Mouse (Mus musculus): ENCODE data around the gene Pus3. TPM values are rescaled to one million over a fixed set of nuclear protein-coding genes. Genes with fewer than 3 reads are reported as not detected.

The Pus3 gene
- polyA plus RNA-seq (2015; fragmentation: Nextera tagmentation; extraction: Ambion mirVana), result 4.7 and 5.0 TPM in 2 replicates

GRCm38 (mm10) chr9:35558257-35559008 lies at the start of gene Pus3, which contains the start of gene Ddx25:
Gene Pus3, plus strand, starts transcription at chr9:35558595.
Gene Ddx25, minus strand, starts transcription at chr9:35558528.
- Histone ChIP-seq H3K9ac (replicated peaks) (peak within 1 kb of the TSS; percentile 62), H3K4me2 (ENCODE audit: low read depth, low read length) (peak within 1 kb of the TSS; percentile 90), H3K4me3 (ENCODE audit: low read depth, low read length) (peak within 1 kb of the TSS; percentile 67), H3K27ac (ENCODE audit: low read depth) (no peak within 1 kb of the TSS), H3K9me3 (ENCODE audit: low read length) (no peaks in the 10 kb centered on the region), H3K27me3 (ENCODE audit: insufficient read depth, low read length) (peaks cover 27% of the 10 kb centered on the region), H3K36me3 (replicated peaks; ENCODE audit: insufficient read depth, low read length) (peaks cover 15% of the 10 kb centered on the region), H3K4me1 (ENCODE audit: insufficient read depth) (peaks cover 16% of the 10 kb centered on the region)
- peak; percentile 20 for ATAC-seq
- WGBS (ENCODE audit: insufficient replicate concordance), result under 1% methylated on average over 44 of the region's 59 CpGs
- TF ChIP-seq CTCF (IDR thresholded peaks at IDR 0.05; ENCODE audit: low read depth) (no peak), EP300 (IDR thresholded peaks at IDR 0.05; ENCODE audit: low read depth) (no peak)
- DNase-seq, result peak; percentile 25

GRCm38 (mm10) chr9:35513900-35514299 lies 44.5 kb upstream of the Pus3 start:
- no peaks in the 10 kb centered on the region for H3K36me3 ChIP-seq (replicated peaks; ENCODE audit: insufficient read depth, low read length)
- H3K4me2 ChIP-seq (ENCODE audit: low read depth, low read length), result no peak overlapping the region
- H3K9me3 ChIP-seq (ENCODE audit: low read length), result no peaks in the 10 kb centered on the region
- no peak overlapping the region for H3K4me3 ChIP-seq (ENCODE audit: low read depth, low read length)
- WGBS (ENCODE audit: insufficient replicate concordance), result 65% methylated on average over 4 of the region's 4 CpGs
- H3K9ac ChIP-seq (replicated peaks), result no peak overlapping the region
- ATAC-seq (no peak), DNase-seq (no peak)
- no peaks in the 10 kb centered on the region for H3K27me3 ChIP-seq (ENCODE audit: insufficient read depth, low read length)
- TF ChIP-seq CTCF (IDR thresholded peaks at IDR 0.05; ENCODE audit: low read depth) (no peak), EP300 (IDR thresholded peaks at IDR 0.05; ENCODE audit: low read depth) (no peak)
- no peak overlapping the region for H3K27ac ChIP-seq (ENCODE audit: low read depth)
- no peaks in the 10 kb centered on the region for H3K4me1 ChIP-seq (ENCODE audit: insufficient read depth)

- DNase-seq, result no peak
- H3K4me1 ChIP-seq (ENCODE audit: insufficient read depth), result no peaks in the 10 kb centered on the region
- no peaks in the 10 kb centered on the region for H3K27me3 ChIP-seq (ENCODE audit: insufficient read depth, low read length)
- TF ChIP-seq CTCF (IDR thresholded peaks at IDR 0.05; ENCODE audit: low read depth) (no peak), EP300 (IDR thresholded peaks at IDR 0.05; ENCODE audit: low read depth) (no peak)
- 66% methylated on average over 5 of the region's 5 CpGs for WGBS (ENCODE audit: insufficient replicate concordance)
- H3K27ac ChIP-seq (ENCODE audit: low read depth), result no peak overlapping the region
- H3K9ac ChIP-seq (replicated peaks), result no peak overlapping the region
- no peaks in the 10 kb centered on the region for H3K36me3 ChIP-seq (replicated peaks; ENCODE audit: insufficient read depth, low read length)
- no peak overlapping the region for H3K4me2 ChIP-seq (ENCODE audit: low read depth, low read length)
- H3K9me3 ChIP-seq (ENCODE audit: low read length), result no peaks in the 10 kb centered on the region
- H3K4me3 ChIP-seq (ENCODE audit: low read depth, low read length), result no peak overlapping the region
- ATAC-seq, result no peak
Observed at GRCm38 (mm10) chr9:35516182-35516581, 42.2 kb upstream of the Pus3 start.

GRCm38 (mm10) chr9:35516711-35517110 lies 41.7 kb upstream of the Pus3 start:
- 80% methylated on average over 16 of the region's 16 CpGs for WGBS (ENCODE audit: insufficient replicate concordance)
- no peaks in the 10 kb centered on the region for H3K27me3 ChIP-seq (ENCODE audit: insufficient read depth, low read length)
- no peak overlapping the region for H3K27ac ChIP-seq (ENCODE audit: low read depth)
- ATAC-seq (no peak), DNase-seq (no peak)
- H3K9ac ChIP-seq (replicated peaks), result no peak overlapping the region
- no peaks in the 10 kb centered on the region for H3K9me3 ChIP-seq (ENCODE audit: low read length)
- no peak overlapping the region for H3K4me3 ChIP-seq (ENCODE audit: low read depth, low read length)
- H3K36me3 ChIP-seq (replicated peaks; ENCODE audit: insufficient read depth, low read length), result no peaks in the 10 kb centered on the region
- no peaks in the 10 kb centered on the region for H3K4me1 ChIP-seq (ENCODE audit: insufficient read depth)
- no peak overlapping the region for H3K4me2 ChIP-seq (ENCODE audit: low read depth, low read length)
- TF ChIP-seq EP300 (IDR thresholded peaks at IDR 0.05; ENCODE audit: low read depth) (no peak), CTCF (IDR thresholded peaks at IDR 0.05; ENCODE audit: low read depth) (no peak)

- no peak for TF ChIP-seq EP300 (IDR thresholded peaks at IDR 0.05; ENCODE audit: low read depth)
- TF ChIP-seq CTCF (IDR thresholded peaks at IDR 0.05; ENCODE audit: low read depth), result no peak
- H3K27me3 ChIP-seq (ENCODE audit: insufficient read depth, low read length), result no peaks in the 10 kb centered on the region
- ATAC-seq, result no peak
Observed at GRCm38 (mm10) chr9:35518169-35518568, 40.2 kb upstream of the Pus3 start, which contains the start of gene Gm1113. Gene Gm1113, minus strand, starts transcription at chr9:35518269.

GRCm38 (mm10) chr9:35520631-35521348 lies 37.6 kb upstream of the Pus3 start:
- no peak overlapping the region for H3K4me2 ChIP-seq (ENCODE audit: low read depth, low read length)
- WGBS (ENCODE audit: insufficient replicate concordance), result 57% methylated on average over 6 of the region's 6 CpGs
- no peaks in the 10 kb centered on the region for H3K4me1 ChIP-seq (ENCODE audit: insufficient read depth)
- no peak overlapping the region for H3K4me3 ChIP-seq (ENCODE audit: low read depth, low read length)
- H3K36me3 ChIP-seq (replicated peaks; ENCODE audit: insufficient read depth, low read length), result no peaks in the 10 kb centered on the region
- TF ChIP-seq CTCF (IDR thresholded peaks at IDR 0.05; ENCODE audit: low read depth), result no peak
- no peak for TF ChIP-seq EP300 (IDR thresholded peaks at IDR 0.05; ENCODE audit: low read depth)
- no peak for ATAC-seq
- H3K27ac ChIP-seq (ENCODE audit: low read depth), result no peak overlapping the region
- no peaks in the 10 kb centered on the region for H3K27me3 ChIP-seq (ENCODE audit: insufficient read depth, low read length)
- no peaks in the 10 kb centered on the region for H3K9me3 ChIP-seq (ENCODE audit: low read length)
- H3K9ac ChIP-seq (replicated peaks), result no peak overlapping the region
- no peak for DNase-seq

More at GRCm38 (mm10) chr9:35518169-35518568, 40.2 kb upstream of the Pus3 start, which contains the start of gene Gm1113:
- no peaks in the 10 kb centered on the region for H3K4me1 ChIP-seq (ENCODE audit: insufficient read depth)
- H3K4me2 ChIP-seq (ENCODE audit: low read depth, low read length), result no peak within 1 kb of the TSS
- no peak for DNase-seq
- H3K27ac ChIP-seq (ENCODE audit: low read depth), result no peak within 1 kb of the TSS
- H3K36me3 ChIP-seq (replicated peaks; ENCODE audit: insufficient read depth, low read length), result no peaks in the 10 kb centered on the region
- no peak within 1 kb of the TSS for H3K4me3 ChIP-seq (ENCODE audit: low read depth, low read length)
- no peaks in the 10 kb centered on the region for H3K9me3 ChIP-seq (ENCODE audit: low read length)
- H3K9ac ChIP-seq (replicated peaks), result no peak within 1 kb of the TSS
- 58% methylated on average over 3 of the region's 3 CpGs for WGBS (ENCODE audit: insufficient replicate concordance)
